Comparison of ENCODE assay signal across 9 mouse cellular contexts in the genomic region with DNA sequence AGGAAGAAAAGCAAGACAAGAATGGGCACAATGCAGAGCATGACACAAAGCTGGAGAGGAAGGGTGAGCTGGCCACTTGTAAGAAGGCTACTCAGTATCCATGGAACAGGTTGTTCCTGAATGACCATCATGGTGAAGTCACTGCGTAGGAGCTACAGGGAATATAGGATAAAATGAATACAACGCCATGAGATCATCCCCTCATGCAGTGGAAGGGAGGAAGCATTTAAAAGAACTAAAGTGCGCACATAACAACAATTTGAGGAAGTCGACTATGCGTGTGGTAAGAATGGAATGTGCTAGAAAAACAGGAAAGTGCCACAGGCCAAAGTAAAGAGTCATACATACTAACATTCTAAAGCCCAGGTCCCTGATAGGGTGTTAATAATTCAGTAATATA.
DNase-seq lines count a peak whose midpoint lies in the region; ATAC-seq and TF ChIP-seq lines count a peak whose summit lies in the region.
"Had no signal": no experiment of that assay in that cellular context is flagged by ENCODE, and none has a peak within 500 bp of the region (broad histone marks: within the 10 kb centered on the region; RNA-seq: fewer than 3 reads in every experiment).

No protein-coding gene starts in this region.

- no peak overlapping the region for H3K27ac ChIP-seq in hindbrain, embryonic 14.5 days
- no peak overlapping the region for H3K27ac ChIP-seq in hindbrain, embryonic 16.5 days (ENCODE audit: low read depth, low read length)
- H3K27ac ChIP-seq in lung, embryonic 15.5 days = peak overlapping the region; percentile 15; the same call in 1 of the 2 replicates

- H3K4me1 ChIP-seq in hindbrain, embryonic 14.5 days (replicated peaks; ENCODE audit: control insufficient read depth, insufficient read depth, low read length) = no peaks in the 10 kb centered on the region
- no peaks in the 10 kb centered on the region for H3K4me1 ChIP-seq in hindbrain, embryonic 16.5 days (ENCODE audit: control insufficient read depth, insufficient read depth, low read depth, low read length)
- no peaks in the 10 kb centered on the region for H3K4me1 ChIP-seq in lung, embryonic 15.5 days
- H3K4me1 ChIP-seq in lung, adult 2 months (ENCODE audit: control insufficient read depth, insufficient read depth, low read length) = peaks cover 6% of the 10 kb centered on the region; the same call in 1 of the 2 replicates

- 0 out of 2 replicates have a peak, but pooled peaks have one; percentile 2 for ATAC-seq in hindbrain, embryonic 14.5 days (ENCODE audit: low FRiP score)
- no peak for ATAC-seq in hindbrain, embryonic 16.5 days
- no peak for ATAC-seq in lung, embryonic 15.5 days (ENCODE audit: borderline replicate concordance, extremely low read depth, low FRiP score, low TSS enrichment)

- no peaks in the 10 kb centered on the region for H3K27me3 ChIP-seq in hindbrain, embryonic 14.5 days (ENCODE audit: control insufficient read depth, insufficient read depth, low read length)
- H3K27me3 ChIP-seq in hindbrain, embryonic 16.5 days (replicated peaks; ENCODE audit: control insufficient read depth, insufficient read depth, low read length) = no peaks in the 10 kb centered on the region
- H3K27me3 ChIP-seq in lung, embryonic 15.5 days = no peaks in the 10 kb centered on the region

- no peak overlapping the region for H3K9ac ChIP-seq in hindbrain, embryonic 14.5 days
- H3K9ac ChIP-seq in hindbrain, embryonic 16.5 days (ENCODE audit: low read depth, low read length) = no peak overlapping the region
- H3K9ac ChIP-seq in lung, embryonic 15.5 days = no peak overlapping the region

- TF ChIP-seq POLR2A in lung, adult 2 months (IDR thresholded peaks at IDR 0.05; ENCODE audit: borderline replicate concordance, extremely low read depth, low read depth, low read length) = no peak

- H3K4me2 ChIP-seq in hindbrain, embryonic 14.5 days (replicated peaks) = no peak overlapping the region
- no peak overlapping the region for H3K4me2 ChIP-seq in hindbrain, embryonic 16.5 days (ENCODE audit: low read length)
- H3K4me2 ChIP-seq in lung, embryonic 15.5 days = no peak overlapping the region

- DNase-seq in hindbrain, embryonic 14.5 days (ENCODE audit: low spot score) = no peak
- DNase-seq in lung, adult 2 months = no peak
- DNase-seq in lung, postnatal 10 days = peak; percentile 6
- no peak for DNase-seq in cerebellum, adult 18-20 months
- no peak for DNase-seq in cerebellum, postnatal 36 days
- DNase-seq: right cerebral cortex, postnatal 14 days; thymus, postnatal 4 days had no signal

- H3K36me3 ChIP-seq in hindbrain, embryonic 14.5 days (replicated peaks; ENCODE audit: control insufficient read depth, insufficient read depth) = no peaks in the 10 kb centered on the region
- no peaks in the 10 kb centered on the region for H3K36me3 ChIP-seq in hindbrain, embryonic 16.5 days (ENCODE audit: control insufficient read depth, insufficient read depth, low read length)
- no peaks in the 10 kb centered on the region for H3K36me3 ChIP-seq in lung, embryonic 15.5 days

- WGBS in hindbrain, embryonic 14.5 days = 83% methylated on average over 5 of the region's 5 CpGs
- WGBS in hindbrain, embryonic 16.5 days = 74% methylated on average over 5 of the region's 5 CpGs
- WGBS in lung, embryonic 15.5 days = 71% methylated on average over 5 of the region's 5 CpGs
- 52% methylated on average over 5 of the region's 5 CpGs for WGBS in lung, adult 2 months

- H3K9me3 ChIP-seq in hindbrain, embryonic 14.5 days (ENCODE audit: control insufficient read depth, low read length) = no peaks in the 10 kb centered on the region
- H3K9me3 ChIP-seq in hindbrain, embryonic 16.5 days (ENCODE audit: control insufficient read depth, low read length) = no peaks in the 10 kb centered on the region
- no peaks in the 10 kb centered on the region for H3K9me3 ChIP-seq in lung, embryonic 15.5 days

- no peak overlapping the region for H3K4me3 ChIP-seq in hindbrain, embryonic 14.5 days (replicated peaks; ENCODE audit: low read length)
- H3K4me3 ChIP-seq in hindbrain, embryonic 16.5 days (ENCODE audit: low read length) = no peak overlapping the region
- H3K4me3 ChIP-seq in lung, embryonic 15.5 days = no peak overlapping the region
- H3K4me3 ChIP-seq in lung, adult 2 months (replicated peaks; ENCODE audit: extremely low read depth, low read depth, low read length) = no peak overlapping the region

- no peak for TF ChIP-seq CTCF in lung, adult 2 months (IDR thresholded peaks at IDR 0.05; ENCODE audit: insufficient read depth, low read length)
